Mouse (Mus musculus) embryonic fibroblast, embryonic 13.5 days (primary cell): ENCODE results near the gene Stat3. TPM values are rescaled to one million over a fixed set of nuclear protein-coding genes. Genes with fewer than 3 reads are reported as not detected.
A peak's percentile ranks its signal among the peaks of the same experiment; 100 is the strongest.

Source experiments
- H3K27ac ChIP-seq: 2 replicates; pipeline ENCODE4 v1.5.1; 2012; ENCODE audit warnings: low read length, control low read depth, inconsistent platforms; ENCODE audit not compliant: insufficient read depth
- H3K4me1 ChIP-seq: 2 replicates; pipeline ENCODE4 v1.6.1; 2011; ENCODE audit warnings: low read length; ENCODE audit not compliant: control insufficient read depth, insufficient read depth
- H3K4me3 ChIP-seq: 2 replicates; pipeline ENCODE4 v1.5.1; 2011; ENCODE audit warnings: mild to moderate bottlenecking, control low read depth, low read length; ENCODE audit not compliant: insufficient read depth
- CTCF ChIP-seq: IDR thresholded peaks from 2 replicates; pipeline ENCODE4 v1.5.1; 2011; ENCODE audit warnings: mild to moderate bottlenecking, control low read depth, low read length, moderate library complexity, borderline replicate concordance; ENCODE audit not compliant: insufficient read depth
- POLR2A ChIP-seq: IDR thresholded peaks from 2 replicates; pipeline ENCODE4 v1.6.1; 2011; ENCODE audit warnings: low read depth, mild to moderate bottlenecking, control low read depth, low read length, moderate library complexity
- polyA plus RNA-seq: library from polyadenylated mRNA; stranded (reverse); fragments of >200 nt; gene quantifications from 2 replicates; pipeline ENCODE4 v1.2.4, GENCODE M21; 2011; ENCODE audit warnings: low read depth; ENCODE audit not compliant: missing spikeins, insufficient read length

The Stat3 gene
- polyA plus RNA-seq, 1 experiment = 158 TPM

GRCm38 (mm10) chr11:100931254-100931921, 8.0 kb downstream of the Stat3 start:
- Histone ChIP-seq H3K27ac (no peak overlapping the region; the same call in 1 of the 2 replicates), H3K4me3 (no peak overlapping the region), H3K4me1 (peaks cover 6% of the 10 kb centered on the region)
- no peak for TF ChIP-seq POLR2A
- no peak for TF ChIP-seq CTCF

- TF ChIP-seq CTCF (no peak), POLR2A (no peak)
- Histone ChIP-seq H3K4me3 (no peak overlapping the region), H3K4me1 (peaks cover 6% of the 10 kb centered on the region), H3K27ac (no peak overlapping the region)
Measured at GRCm38 (mm10) chr11:100930611-100931010, 8.7 kb downstream of the Stat3 start.

- no peak for TF ChIP-seq CTCF
- TF ChIP-seq POLR2A = no peak
- Histone ChIP-seq H3K4me1 (no peaks in the 10 kb centered on the region), H3K4me3 (no peak overlapping the region), H3K27ac (no peak overlapping the region)
Measured at GRCm38 (mm10) chr11:100927386-100927785, 12.0 kb downstream of the Stat3 start.

DNA sequence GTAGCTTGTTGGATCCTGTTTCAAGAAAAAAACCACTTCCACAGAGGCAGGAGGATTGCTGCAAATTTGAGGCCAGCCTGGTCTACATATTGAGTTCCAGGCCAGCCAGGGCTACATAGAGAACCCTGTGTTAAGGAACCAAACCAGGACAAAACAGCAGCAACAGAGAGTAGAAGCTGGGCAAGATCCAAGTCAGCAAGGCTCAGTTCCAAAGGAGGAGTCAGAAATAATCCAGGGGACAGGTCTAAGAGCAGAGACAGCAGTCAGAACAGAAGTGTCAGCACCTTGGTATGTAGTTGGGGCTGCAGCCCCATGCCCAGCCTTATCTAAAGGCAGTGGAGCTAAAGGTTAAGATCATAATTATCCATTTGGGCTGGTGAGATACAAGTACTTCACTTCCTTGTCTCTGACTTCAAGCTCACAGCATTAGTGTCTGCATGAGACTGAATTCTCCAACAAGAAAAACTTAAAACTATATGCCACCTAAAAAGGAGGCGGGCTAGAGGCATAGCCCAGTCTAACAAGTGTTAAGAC, 14.9 kb downstream of the Stat3 start:
- TF ChIP-seq POLR2A (no peak), CTCF (no peak)
- Histone ChIP-seq H3K27ac (no peak overlapping the region), H3K4me3 (no peak overlapping the region), H3K4me1 (no peaks in the 10 kb centered on the region)

DNA sequence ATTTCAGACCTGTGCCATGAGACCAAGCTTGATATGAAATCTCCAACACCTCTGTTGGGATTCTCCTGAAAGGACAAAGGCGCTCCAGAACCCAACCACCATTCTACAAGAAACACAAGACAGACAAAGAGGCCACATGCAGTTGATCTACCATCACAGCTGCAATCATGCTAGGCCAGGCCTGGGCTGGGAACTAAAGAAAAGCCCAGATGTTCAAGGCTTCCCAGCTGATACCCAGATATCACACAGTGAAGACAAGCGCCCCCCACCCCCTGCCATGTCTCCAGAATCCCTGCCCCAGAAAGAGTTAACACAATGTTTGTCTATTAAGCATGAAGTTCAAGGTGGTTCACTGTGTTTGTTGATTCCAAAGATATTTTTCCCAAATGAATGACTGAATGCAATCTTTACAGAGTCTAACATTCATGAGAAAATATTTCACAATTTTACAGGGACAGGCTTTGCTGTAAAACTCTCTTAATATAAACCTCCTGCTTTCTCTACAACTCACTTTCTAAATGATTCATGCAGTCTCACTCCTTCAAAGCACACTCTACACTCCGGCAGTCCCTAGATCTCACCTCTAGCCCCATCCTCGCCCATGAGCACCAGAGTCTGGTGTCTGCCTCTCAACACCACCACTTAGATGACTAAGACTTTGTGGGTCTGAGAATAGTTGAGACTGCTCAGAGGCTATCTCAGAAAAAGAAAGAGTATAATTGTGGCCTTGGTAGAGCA, 18.3 kb downstream of the Stat3 start:
- no peaks in the 10 kb centered on the region for H3K4me1 ChIP-seq
- no peak overlapping the region for H3K4me3 ChIP-seq
- TF ChIP-seq POLR2A (no peak), CTCF (no peak)
- no peak overlapping the region for H3K27ac ChIP-seq

DNA sequence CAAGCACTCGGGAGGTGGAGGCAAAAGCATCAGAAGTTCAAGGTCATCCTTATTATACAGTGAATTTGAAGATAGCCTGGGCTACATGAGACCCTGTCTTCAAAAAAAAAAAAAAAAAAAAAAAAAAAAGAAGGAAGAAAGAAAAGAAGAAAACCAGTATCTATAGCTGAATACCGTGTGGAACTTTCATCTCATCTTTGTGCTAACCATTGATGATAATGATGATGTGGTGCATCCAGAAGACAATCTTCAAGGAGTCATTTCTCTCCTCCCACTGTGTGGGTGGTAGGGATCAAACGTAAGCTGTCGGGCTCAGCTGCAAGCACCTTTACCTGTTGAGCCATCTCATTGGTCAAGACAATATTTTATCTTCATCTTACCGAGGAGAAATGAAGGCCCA, 21.3 kb downstream of the Stat3 start:
- Histone ChIP-seq H3K27ac (no peak overlapping the region), H3K4me1 (peaks cover 4% of the 10 kb centered on the region), H3K4me3 (no peak overlapping the region)
- no peak for TF ChIP-seq POLR2A
- TF ChIP-seq CTCF = no peak

GRCm38 (mm10) chr11:100916432-100916971, 22.8 kb downstream of the Stat3 start:
- H3K4me3 ChIP-seq = no peak overlapping the region
- peaks cover 8% of the 10 kb centered on the region for H3K4me1 ChIP-seq
- no peak for TF ChIP-seq CTCF
- TF ChIP-seq POLR2A = no peak
- H3K27ac ChIP-seq = no peak overlapping the region

DNA sequence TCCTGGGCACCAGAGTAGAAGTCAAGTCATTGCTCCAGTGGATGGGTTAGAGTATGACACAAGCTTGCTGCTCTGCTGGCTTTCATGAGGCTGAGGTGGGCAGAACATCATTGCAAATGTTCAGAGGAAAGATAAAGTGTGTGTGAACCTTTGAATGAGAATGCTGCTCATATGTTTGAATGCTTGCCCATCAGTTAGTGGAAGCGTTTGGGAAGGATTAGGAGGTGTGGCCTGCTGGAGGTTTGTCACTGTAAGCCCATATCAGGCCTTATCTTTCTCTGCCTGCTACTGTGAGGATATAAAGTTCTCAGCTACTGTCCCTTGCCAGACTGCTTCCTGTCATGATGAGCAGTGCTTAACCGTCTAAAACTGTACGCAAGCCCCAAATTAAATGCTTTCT, 24.3 kb downstream of the Stat3 start:
- peaks cover 8% of the 10 kb centered on the region for H3K4me1 ChIP-seq
- TF ChIP-seq CTCF (no peak), POLR2A (no peak)
- H3K4me3 ChIP-seq = no peak overlapping the region
- H3K27ac ChIP-seq = no peak overlapping the region

GRCm38 (mm10) chr11:100914415-100914814, 24.9 kb downstream of the Stat3 start:
- peaks cover 8% of the 10 kb centered on the region for H3K4me1 ChIP-seq
- TF ChIP-seq POLR2A = no peak
- TF ChIP-seq CTCF = no peak
- no peak overlapping the region for H3K4me3 ChIP-seq
- 0 out of 2 replicates have a peak overlapping the region, but pooled peaks have one; percentile 0 for H3K27ac ChIP-seq
